Mouse (Mus musculus) olfactory bulb, adult 2 months (tissue): Measurements from ENCODE around the gene Plagl2.

Source experiments
- CTCF ChIP-seq: fragments of 200-500 bp; IDR thresholded peaks from 2 replicates; pipeline ENCODE4 v1.5.1; 2012; ENCODE audit warnings: low read depth, mild to moderate bottlenecking, low read length, moderate library complexity; ENCODE audit not compliant: insufficient read depth
- POLR2A ChIP-seq: fragments of 200-500 bp; IDR thresholded peaks from 2 replicates; pipeline ENCODE4 v1.6.1; 2012; ENCODE audit warnings: mild to moderate bottlenecking, low read depth, low read length, moderate library complexity; ENCODE audit not compliant: insufficient read depth

- TF ChIP-seq CTCF (no peak), POLR2A (no peak)
Observed at GRCm38 (mm10) chr2:153217826-153218340, 23.3 kb downstream of the Plagl2 start.
